Mouse (Mus musculus) forebrain, embryonic 15.5 days (tissue): ENCODE results near the gene Vmn1r201. TPM values are rescaled to one million over a fixed set of nuclear protein-coding genes. Genes with fewer than 3 reads are reported as not detected.

ENCODE experiments used
- ATAC-seq: fragments of 200-750 bp; cut with Nextera tagmentation; replicated peaks from 2 replicates; pipeline ENCODE4 v1.8.0; 2017; ENCODE audit warnings: mild to moderate bottlenecking, moderate TSS enrichment, moderate library complexity
- H3K27ac ChIP-seq: fragments of 300-500 bp; sonication (generic); replicated peaks from 2 replicates; pipeline ENCODE4 v1.5.1; 2015; ENCODE audit warnings: mild to moderate bottlenecking, inconsistent platforms
- H3K27me3 ChIP-seq: fragments of 300-500 bp; sonication (generic); 2 replicates; pipeline ENCODE4 v1.6.1; 2015; ENCODE audit warnings: inconsistent platforms
- H3K36me3 ChIP-seq: fragments of 300-500 bp; sonication (generic); 2 replicates; pipeline ENCODE4 v1.6.1; 2015; ENCODE audit warnings: mild to moderate bottlenecking, inconsistent platforms
- H3K4me1 ChIP-seq: fragments of 300-500 bp; sonication (generic); 2 replicates; pipeline ENCODE4 v1.6.1; 2015; ENCODE audit warnings: inconsistent platforms
- H3K4me2 ChIP-seq: fragments of 300-500 bp; sonication (generic); replicated peaks from 2 replicates; pipeline ENCODE4 v1.6.1; 2015; ENCODE audit warnings: mild to moderate bottlenecking, inconsistent platforms
- H3K4me3 ChIP-seq: fragments of 300-500 bp; sonication (generic); 2 replicates; pipeline ENCODE4 v1.5.1; 2015; ENCODE audit warnings: mild to moderate bottlenecking, inconsistent platforms
- H3K9ac ChIP-seq: fragments of 300-500 bp; sonication (generic); replicated peaks from 2 replicates; pipeline ENCODE4 v1.6.1; 2015; ENCODE audit warnings: mild to moderate bottlenecking, inconsistent platforms
- H3K9me3 ChIP-seq: fragments of 300-500 bp; sonication (generic); 2 replicates; pipeline ENCODE4 v1.6.1; 2016; ENCODE audit warnings: inconsistent platforms
- WGBS: fragments of 180-500 bp; shearing (Covaris S2); methylation state at CpG from one replicate; pipeline ENCODE4 v1.1.7; 2015; ENCODE audit warnings: mixed read lengths; 5-methylcytosine and 5-hydroxymethylcytosine counted together
- polyA plus RNA-seq: library from polyadenylated mRNA; unstranded; fragments of >200 nt; fragmentation: Nextera tagmentation; extraction: Ambion mirVana; gene quantifications from 2 replicates; pipeline ENCODE4 v1.2.1, GENCODE M21; 2015

Gene Vmn1r201
- not detected in 2 replicates for polyA plus RNA-seq

GRCm38 (mm10) chr13:22471623-22472022 lies at the start of gene Vmn1r201:
Gene Vmn1r201, plus strand, starts transcription at chr13:22471923.
- 65% methylated on average over 1 of the region's 1 CpGs for WGBS
- H3K4me1 ChIP-seq = no peaks in the 10 kb centered on the region
- H3K27me3 ChIP-seq = no peaks in the 10 kb centered on the region
- no peaks in the 10 kb centered on the region for H3K36me3 ChIP-seq
- no peak for ATAC-seq
- H3K4me2 ChIP-seq = no peak within 1 kb of the TSS
- no peak within 1 kb of the TSS for H3K4me3 ChIP-seq
- H3K9ac ChIP-seq = no peak within 1 kb of the TSS
- no peak within 1 kb of the TSS for H3K27ac ChIP-seq
- H3K9me3 ChIP-seq = no peaks in the 10 kb centered on the region

- Histone ChIP-seq H3K4me3 (no peak overlapping the region), H3K9me3 (no peaks in the 10 kb centered on the region), H3K27me3 (no peaks in the 10 kb centered on the region), H3K4me1 (no peaks in the 10 kb centered on the region), H3K4me2 (no peak overlapping the region), H3K9ac (no peak overlapping the region), H3K36me3 (no peaks in the 10 kb centered on the region), H3K27ac (no peak overlapping the region)
- ATAC-seq = no peak
Measured at GRCm38 (mm10) chr13:22455145-22455544, 16.6 kb upstream of the Vmn1r201 start.

GRCm38 (mm10) chr13:22502431-22502830 lies 30.7 kb downstream of the Vmn1r201 start:
- H3K9ac ChIP-seq = no peak overlapping the region
- no peak overlapping the region for H3K4me3 ChIP-seq
- H3K27ac ChIP-seq = no peak overlapping the region
- no peaks in the 10 kb centered on the region for H3K4me1 ChIP-seq
- no peak overlapping the region for H3K4me2 ChIP-seq
- WGBS = 70% methylated on average over 3 of the region's 3 CpGs
- H3K36me3 ChIP-seq = no peaks in the 10 kb centered on the region
- no peaks in the 10 kb centered on the region for H3K9me3 ChIP-seq
- no peak for ATAC-seq
- H3K27me3 ChIP-seq = no peaks in the 10 kb centered on the region

GRCm38 (mm10) chr13:22505281-22505680 lies 33.6 kb downstream of the Vmn1r201 start, which contains the start of gene Vmn1r202:
Gene Vmn1r202, minus strand, starts transcription at chr13:22505381.
- no peaks in the 10 kb centered on the region for H3K27me3 ChIP-seq
- no peaks in the 10 kb centered on the region for H3K9me3 ChIP-seq
- H3K4me1 ChIP-seq = no peaks in the 10 kb centered on the region
- no peak within 1 kb of the TSS for H3K4me3 ChIP-seq
- H3K4me2 ChIP-seq = no peak within 1 kb of the TSS
- no peak within 1 kb of the TSS for H3K27ac ChIP-seq
- no peak for ATAC-seq
- H3K36me3 ChIP-seq = no peaks in the 10 kb centered on the region
- H3K9ac ChIP-seq = no peak within 1 kb of the TSS

- Histone ChIP-seq H3K36me3 (no peaks in the 10 kb centered on the region), H3K4me1 (no peaks in the 10 kb centered on the region), H3K4me3 (no peak within 1 kb of the TSS), H3K27ac (no peak within 1 kb of the TSS), H3K9ac (no peak within 1 kb of the TSS), H3K4me2 (no peak within 1 kb of the TSS), H3K9me3 (no peaks in the 10 kb centered on the region), H3K27me3 (no peaks in the 10 kb centered on the region)
- ATAC-seq = no peak
Measured at GRCm38 (mm10) chr13:22517814-22518213, 46.1 kb downstream of the Vmn1r201 start, which contains the start of gene Vmn1r203. Gene Vmn1r203, plus strand, starts transcription at chr13:22518114.

Other genes starting within 250 kb of the Vmn1r201 start
- gene Vmn1r193, start 248.8 kb upstream of the Vmn1r201 start, polyA plus RNA-seq = not detected in 2 replicates
- not detected in 2 replicates for gene Vmn1r194, start 227.7 kb upstream of the Vmn1r201 start, polyA plus RNA-seq
- not detected in 2 replicates for gene Vmn1r195, start 201.4 kb upstream of the Vmn1r201 start, polyA plus RNA-seq
- not detected in 2 replicates for gene Vmn1r196, start 182.0 kb upstream of the Vmn1r201 start, polyA plus RNA-seq
- gene Vmn1r197, start 147.3 kb upstream of the Vmn1r201 start, polyA plus RNA-seq = not detected in 2 replicates
- not detected in 2 replicates for gene Vmn1r198, start 121.6 kb upstream of the Vmn1r201 start, polyA plus RNA-seq
- not detected in 2 replicates for gene Vmn1r199, start 92.1 kb upstream of the Vmn1r201 start, polyA plus RNA-seq
- not detected in 2 replicates for gene Vmn1r200, start 81.5 kb upstream of the Vmn1r201 start, polyA plus RNA-seq
- gene Vmn1r202, start 33.5 kb downstream of the Vmn1r201 start, polyA plus RNA-seq = not detected in 2 replicates
- gene Vmn1r203, start 46.2 kb downstream of the Vmn1r201 start, polyA plus RNA-seq = not detected in 2 replicates
- gene Vmn1r204, start 81.3 kb downstream of the Vmn1r201 start, polyA plus RNA-seq = not detected in 2 replicates
- gene Vmn1r205, start 121.1 kb downstream of the Vmn1r201 start, polyA plus RNA-seq = not detected in 2 replicates
- gene Vmn1r206, start 152.3 kb downstream of the Vmn1r201 start, polyA plus RNA-seq = not detected in 2 replicates